Mouse (Mus musculus) forebrain, embryonic 13.5 days (tissue): ENCODE results near the gene Robo4. TPM values are rescaled to one million over a fixed set of nuclear protein-coding genes. Genes with fewer than 3 reads are reported as not detected.

Source experiments
- ATAC-seq: fragments of 200-750 bp; cut with Nextera tagmentation; 2 replicates; pipeline ENCODE4 v1.8.0; 2017
- H3K27ac ChIP-seq: fragments of 300-500 bp; sonication (generic); 2 replicates; pipeline ENCODE4 v1.5.1; 2015; ENCODE audit warnings: inconsistent platforms, mild to moderate bottlenecking, moderate library complexity
- H3K27me3 ChIP-seq: fragments of 300-500 bp; sonication (generic); 2 replicates; pipeline ENCODE4 v1.6.1; 2015; ENCODE audit warnings: mild to moderate bottlenecking, inconsistent platforms
- H3K36me3 ChIP-seq: fragments of 300-500 bp; sonication (generic); 2 replicates; pipeline ENCODE4 v1.6.1; 2015; ENCODE audit warnings: mild to moderate bottlenecking, inconsistent platforms; ENCODE audit not compliant: poor library complexity, severe bottlenecking
- H3K4me1 ChIP-seq: fragments of 300-500 bp; sonication (generic); 2 replicates; pipeline ENCODE4 v1.6.1; 2015; ENCODE audit warnings: inconsistent platforms
- H3K4me2 ChIP-seq: fragments of 300-500 bp; sonication (generic); 2 replicates; pipeline ENCODE4 v1.6.1; 2015; ENCODE audit warnings: inconsistent platforms, mild to moderate bottlenecking, moderate library complexity
- H3K4me3 ChIP-seq: fragments of 300-500 bp; sonication (generic); 2 replicates; pipeline ENCODE4 v1.5.1; 2015; ENCODE audit warnings: mild to moderate bottlenecking, inconsistent platforms
- H3K9ac ChIP-seq: fragments of 300-500 bp; sonication (generic); 2 replicates; pipeline ENCODE4 v1.6.1; 2015; ENCODE audit warnings: mild to moderate bottlenecking, inconsistent platforms
- H3K9me3 ChIP-seq: fragments of 300-500 bp; sonication (generic); replicated peaks from 2 replicates; pipeline ENCODE4 v1.6.1; 2016; ENCODE audit warnings: inconsistent platforms
- WGBS: fragments of 180-500 bp; shearing (Covaris S2); methylation state at CpG from one replicate; pipeline ENCODE4 v1.1.7; 2015; 5-methylcytosine and 5-hydroxymethylcytosine counted together
- polyA plus RNA-seq: library from polyadenylated mRNA; unstranded; fragments of >200 nt; fragmentation: Nextera tagmentation; extraction: Ambion mirVana; gene quantifications from 2 replicates; pipeline ENCODE4 v1.2.1, GENCODE M21; 2015

Gene Robo4
- polyA plus RNA-seq, 1 experiment from 2014 or later = 4.2 TPM

- Histone ChIP-seq H3K4me3 (peak overlapping the region; percentile 43; the same call in 1 of the 2 replicates), H3K27me3 (peaks cover 64% of the 10 kb centered on the region), H3K36me3 (no peaks in the 10 kb centered on the region), H3K4me2 (peak overlapping the region; percentile 88), H3K27ac (no peak overlapping the region), H3K4me1 (peaks cover 56% of the 10 kb centered on the region), H3K9me3 (no peaks in the 10 kb centered on the region), H3K9ac (no peak overlapping the region)
- 6% methylated on average over 18 of the region's 18 CpGs for WGBS
- no peak for ATAC-seq
Observed at GRCm38 (mm10) chr9:37433823-37434560, 32.3 kb downstream of the Robo4 start.

DNA sequence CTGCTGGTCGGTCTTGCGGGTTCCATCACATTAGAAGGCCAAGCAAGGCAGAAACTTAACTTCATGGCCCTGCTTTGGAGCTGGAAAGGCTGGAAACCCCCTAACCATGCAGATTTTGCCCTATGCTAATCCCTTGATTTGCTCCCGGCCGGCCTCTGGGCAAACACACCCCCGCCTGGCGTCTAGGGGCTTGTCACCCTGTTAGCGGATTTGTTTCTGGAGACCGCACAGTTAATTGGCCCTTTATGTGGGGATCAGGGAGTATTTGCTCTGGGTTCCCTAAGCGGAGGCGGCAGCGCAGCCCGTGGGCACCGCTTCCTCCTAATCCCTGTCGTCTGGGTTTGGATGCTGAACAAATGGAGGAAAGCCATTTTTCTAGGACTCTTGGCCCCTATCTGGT is 33.2 kb downstream of the Robo4 start:
- H3K4me3 ChIP-seq = no peak overlapping the region
- H3K36me3 ChIP-seq = no peaks in the 10 kb centered on the region
- no peak overlapping the region for H3K4me2 ChIP-seq
- no peak for ATAC-seq
- peaks cover 55% of the 10 kb centered on the region for H3K27me3 ChIP-seq
- no peak overlapping the region for H3K27ac ChIP-seq
- H3K4me1 ChIP-seq = peaks cover 56% of the 10 kb centered on the region
- H3K9ac ChIP-seq = no peak overlapping the region
- WGBS = under 1% methylated on average over 14 of the region's 14 CpGs
- no peaks in the 10 kb centered on the region for H3K9me3 ChIP-seq

DNA sequence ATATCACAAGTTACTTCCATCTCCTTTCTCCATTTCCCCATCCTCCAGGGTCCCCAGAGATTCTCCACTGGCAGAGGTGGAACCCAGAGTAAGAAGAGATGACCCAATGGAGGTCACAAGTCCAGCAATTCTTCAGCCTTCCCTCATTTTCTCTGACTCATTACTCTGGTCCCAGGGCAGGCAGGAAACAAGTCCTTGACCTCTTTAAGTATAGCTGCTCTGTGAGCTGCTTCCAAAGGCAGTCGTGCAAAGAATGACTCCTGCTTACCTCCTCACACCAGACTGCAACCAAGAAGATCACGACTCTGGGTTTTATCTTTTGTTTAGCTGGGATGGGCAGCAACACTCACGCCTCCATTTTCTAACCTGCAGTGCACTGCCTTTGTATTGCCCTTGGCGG is 33.9 kb downstream of the Robo4 start:
- no peak for ATAC-seq
- Histone ChIP-seq H3K36me3 (no peaks in the 10 kb centered on the region), H3K4me1 (peaks cover 55% of the 10 kb centered on the region), H3K9ac (no peak overlapping the region), H3K27me3 (peaks cover 53% of the 10 kb centered on the region), H3K27ac (no peak overlapping the region), H3K4me3 (no peak overlapping the region), H3K9me3 (no peaks in the 10 kb centered on the region), H3K4me2 (no peak overlapping the region)
- WGBS = 12% methylated on average over 4 of the region's 4 CpGs

DNA sequence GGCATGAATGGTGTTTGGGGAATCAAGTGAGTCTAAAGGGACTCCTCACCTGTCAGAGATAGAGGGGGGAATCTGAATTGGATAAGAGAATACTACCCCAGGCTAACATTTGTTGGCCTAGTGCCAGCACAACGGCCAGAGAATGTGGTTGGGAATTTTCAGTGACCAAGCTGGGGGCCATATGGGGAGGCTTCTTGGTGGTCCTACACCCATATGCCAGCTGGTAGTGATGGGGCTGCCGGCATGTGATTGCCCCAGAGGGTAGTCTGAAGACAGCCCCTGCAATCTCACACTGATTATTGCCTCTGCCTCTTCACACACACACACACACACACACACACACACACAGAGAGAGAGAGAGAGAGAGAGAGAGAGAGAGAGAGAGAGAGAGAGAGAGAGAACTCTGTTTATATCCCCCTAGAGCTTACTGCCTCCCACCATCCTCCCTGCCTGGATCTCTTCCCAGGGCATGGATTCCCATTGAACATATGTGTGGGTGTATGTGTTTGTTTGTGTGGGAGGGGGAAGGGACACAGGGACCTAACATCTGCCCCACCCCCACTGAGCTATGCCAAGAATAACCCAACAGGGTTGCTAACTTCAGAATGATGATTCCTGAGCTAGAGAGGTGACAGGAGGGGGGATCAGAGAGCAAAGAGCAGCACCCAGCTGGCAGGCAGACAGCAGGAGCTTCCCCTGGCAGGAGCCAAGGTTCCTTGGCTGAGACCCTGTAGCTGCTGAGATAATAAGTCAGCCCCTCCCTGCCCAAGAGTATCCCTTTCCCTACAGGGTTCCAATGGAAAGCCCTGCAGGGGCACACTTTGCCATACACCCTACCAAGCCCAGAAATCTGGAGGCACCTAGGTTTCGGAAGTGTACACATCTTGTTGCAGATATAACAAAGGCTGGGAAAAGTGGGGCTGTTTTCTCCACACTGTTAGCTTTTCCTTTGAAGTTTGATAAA is 36.4 kb downstream of the Robo4 start:
- WGBS = 27% methylated on average over 3 of the region's 3 CpGs
- no peak overlapping the region for H3K9ac ChIP-seq
- ATAC-seq = peak; percentile 87

DNA sequence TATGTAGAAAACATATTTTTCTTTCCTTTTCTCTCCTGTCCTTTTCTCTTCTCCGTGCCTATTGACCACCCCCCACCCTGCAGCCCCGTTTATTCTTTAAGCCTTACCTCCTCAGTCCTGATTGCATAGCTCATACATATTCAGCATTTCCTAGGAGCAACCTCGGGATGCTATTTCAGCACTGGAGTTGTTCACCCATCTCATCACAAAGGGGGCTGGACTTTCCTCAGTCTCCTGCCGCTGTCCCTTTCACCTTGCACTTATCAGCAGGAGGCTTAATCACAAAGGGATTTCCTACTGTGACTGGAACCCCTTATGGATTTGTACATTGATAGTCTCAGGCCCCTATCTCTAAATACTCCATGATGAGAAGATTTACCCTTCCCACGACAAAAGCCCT is 50.7 kb downstream of the Robo4 start:
- 0 out of 2 replicates have a peak, but pooled peaks cover under 1% of the 10 kb centered on the region for H3K27me3 ChIP-seq
- H3K9ac ChIP-seq = no peak overlapping the region
- 0% methylated on average over 5 of the region's 5 CpGs for WGBS
- peak overlapping the region; percentile 5 for H3K4me2 ChIP-seq
- H3K36me3 ChIP-seq = no peaks in the 10 kb centered on the region
- no peak for ATAC-seq
- H3K9me3 ChIP-seq = no peaks in the 10 kb centered on the region
- peak overlapping the region; percentile 55 for H3K27ac ChIP-seq
- no peak overlapping the region for H3K4me3 ChIP-seq
- H3K4me1 ChIP-seq = peaks cover 67% of the 10 kb centered on the region

More for the DNA sequence above, 36.4 kb downstream of the Robo4 start:
- Histone ChIP-seq H3K4me3 (no peak overlapping the region), H3K27ac (peak overlapping the region; percentile 69), H3K36me3 (no peaks in the 10 kb centered on the region), H3K27me3 (peaks cover 29% of the 10 kb centered on the region), H3K4me2 (no peak overlapping the region; the same call in 1 of the 2 replicates), H3K4me1 (peaks cover 33% of the 10 kb centered on the region), H3K9me3 (no peaks in the 10 kb centered on the region)

GRCm38 (mm10) chr9:37453328-37453727 is 51.6 kb downstream of the Robo4 start:
- ATAC-seq = no peak
- H3K4me1 ChIP-seq = peaks cover 76% of the 10 kb centered on the region
- no peak overlapping the region for H3K4me2 ChIP-seq
- H3K4me3 ChIP-seq = no peak overlapping the region
- H3K9me3 ChIP-seq = no peaks in the 10 kb centered on the region
- WGBS = 32% methylated on average over 4 of the region's 4 CpGs
- H3K36me3 ChIP-seq = no peaks in the 10 kb centered on the region
- peak overlapping the region; percentile 83 for H3K27ac ChIP-seq
- no peak overlapping the region for H3K9ac ChIP-seq
- H3K27me3 ChIP-seq = peaks cover 8% of the 10 kb centered on the region; the same call in 1 of the 2 replicates

- Histone ChIP-seq H3K27ac (peak overlapping the region; percentile 83), H3K27me3 (peaks cover 15% of the 10 kb centered on the region; the same call in 1 of the 2 replicates), H3K9me3 (no peaks in the 10 kb centered on the region), H3K9ac (no peak overlapping the region), H3K4me2 (peak overlapping the region; percentile 55), H3K36me3 (no peaks in the 10 kb centered on the region), H3K4me1 (peaks cover 83% of the 10 kb centered on the region), H3K4me3 (no peak overlapping the region)
- ATAC-seq = peak; percentile 80
- WGBS = 0% methylated on average over 6 of the region's 6 CpGs
Observed at GRCm38 (mm10) chr9:37454011-37454492, 52.4 kb downstream of the Robo4 start.

DNA sequence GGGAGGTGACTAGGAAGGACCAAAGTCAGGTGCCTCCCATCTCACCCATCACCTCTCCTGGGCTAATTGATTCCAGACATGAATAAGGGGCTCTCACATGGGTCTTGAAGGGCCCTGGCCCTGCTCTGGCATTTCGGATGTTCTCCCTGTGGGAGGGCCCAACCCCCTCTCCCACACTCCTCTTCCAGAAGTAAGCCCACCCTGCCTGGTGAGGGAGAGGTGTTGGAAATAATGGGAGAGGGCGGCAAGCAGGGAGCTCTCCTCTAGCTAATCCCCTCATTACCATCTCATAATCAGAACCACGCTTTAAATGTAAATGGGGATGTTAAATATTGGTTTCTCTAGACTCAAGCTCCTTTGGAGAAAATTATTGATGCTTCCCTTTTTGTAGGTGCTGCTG is 53.3 kb downstream of the Robo4 start:
- WGBS = 2% methylated on average over 3 of the region's 3 CpGs
- Histone ChIP-seq H3K36me3 (no peaks in the 10 kb centered on the region), H3K9ac (no peak overlapping the region), H3K4me1 (peaks cover 93% of the 10 kb centered on the region), H3K4me2 (peak overlapping the region; percentile 55), H3K9me3 (no peaks in the 10 kb centered on the region), H3K27ac (peak overlapping the region; percentile 83), H3K27me3 (peaks cover 16% of the 10 kb centered on the region; the same call in 1 of the 2 replicates), H3K4me3 (no peak overlapping the region)
- ATAC-seq = peak; percentile 25; the same call in 1 of the 2 replicates

GRCm38 (mm10) chr9:37455868-37456267 is 54.2 kb downstream of the Robo4 start:
- Histone ChIP-seq H3K36me3 (no peaks in the 10 kb centered on the region), H3K9ac (no peak overlapping the region), H3K27ac (peak overlapping the region; percentile 83), H3K27me3 (peaks cover 22% of the 10 kb centered on the region; the same call in 1 of the 2 replicates), H3K4me2 (peak overlapping the region; percentile 55), H3K4me3 (peak overlapping the region; percentile 30; the same call in 1 of the 2 replicates), H3K9me3 (no peaks in the 10 kb centered on the region), H3K4me1 (peaks cover 98% of the 10 kb centered on the region)
- ATAC-seq = no peak
- WGBS = 3% methylated on average over 8 of the region's 8 CpGs

- peaks cover 27% of the 10 kb centered on the region for H3K27me3 ChIP-seq
- under 1% methylated on average over 20 of the region's 20 CpGs for WGBS
- peak overlapping the region; percentile 83 for H3K27ac ChIP-seq
- peak overlapping the region; percentile 30 for H3K4me3 ChIP-seq
- peak; percentile 83 for ATAC-seq
- H3K36me3 ChIP-seq = no peaks in the 10 kb centered on the region
- peak overlapping the region; percentile 55 for H3K4me2 ChIP-seq
- H3K9ac ChIP-seq = peak overlapping the region; percentile 10; the same call in 1 of the 2 replicates
- H3K9me3 ChIP-seq = no peaks in the 10 kb centered on the region
- H3K4me1 ChIP-seq = peaks cover 98% of the 10 kb centered on the region
Observed at GRCm38 (mm10) chr9:37456481-37456910, 54.8 kb downstream of the Robo4 start.

DNA sequence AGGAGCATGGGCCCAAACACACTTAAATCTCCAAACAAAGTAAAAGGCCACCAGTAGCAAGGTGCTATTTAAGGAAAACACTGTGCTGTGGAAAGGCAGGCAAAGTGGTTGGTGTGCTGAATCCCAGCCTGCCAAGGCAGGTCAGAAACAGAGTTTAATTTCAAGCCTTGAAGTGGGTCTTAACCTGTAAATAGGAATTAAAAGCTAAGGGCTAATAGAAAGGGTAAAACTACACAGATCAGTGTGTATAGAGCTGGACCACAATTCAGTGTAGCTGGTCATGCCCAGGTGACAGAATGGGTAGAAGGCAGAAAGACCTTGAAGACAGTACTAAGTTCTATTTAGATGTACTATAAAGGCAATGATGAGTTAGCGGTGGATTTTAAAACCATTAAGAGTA is 55.5 kb downstream of the Robo4 start:
- Histone ChIP-seq H3K9me3 (no peaks in the 10 kb centered on the region), H3K4me2 (peak overlapping the region; percentile 55), H3K36me3 (no peaks in the 10 kb centered on the region), H3K4me1 (peaks cover 98% of the 10 kb centered on the region), H3K4me3 (no peak overlapping the region), H3K9ac (0 out of 2 replicates have a peak overlapping the region, but pooled peaks have one; percentile 10), H3K27ac (peak overlapping the region; percentile 83), H3K27me3 (peaks cover 33% of the 10 kb centered on the region)
- WGBS = 50% methylated on average over 1 of the region's 1 CpGs
- ATAC-seq = no peak
